9 mouse cellular contexts compared by ENCODE assay signal in the genomic region with DNA sequence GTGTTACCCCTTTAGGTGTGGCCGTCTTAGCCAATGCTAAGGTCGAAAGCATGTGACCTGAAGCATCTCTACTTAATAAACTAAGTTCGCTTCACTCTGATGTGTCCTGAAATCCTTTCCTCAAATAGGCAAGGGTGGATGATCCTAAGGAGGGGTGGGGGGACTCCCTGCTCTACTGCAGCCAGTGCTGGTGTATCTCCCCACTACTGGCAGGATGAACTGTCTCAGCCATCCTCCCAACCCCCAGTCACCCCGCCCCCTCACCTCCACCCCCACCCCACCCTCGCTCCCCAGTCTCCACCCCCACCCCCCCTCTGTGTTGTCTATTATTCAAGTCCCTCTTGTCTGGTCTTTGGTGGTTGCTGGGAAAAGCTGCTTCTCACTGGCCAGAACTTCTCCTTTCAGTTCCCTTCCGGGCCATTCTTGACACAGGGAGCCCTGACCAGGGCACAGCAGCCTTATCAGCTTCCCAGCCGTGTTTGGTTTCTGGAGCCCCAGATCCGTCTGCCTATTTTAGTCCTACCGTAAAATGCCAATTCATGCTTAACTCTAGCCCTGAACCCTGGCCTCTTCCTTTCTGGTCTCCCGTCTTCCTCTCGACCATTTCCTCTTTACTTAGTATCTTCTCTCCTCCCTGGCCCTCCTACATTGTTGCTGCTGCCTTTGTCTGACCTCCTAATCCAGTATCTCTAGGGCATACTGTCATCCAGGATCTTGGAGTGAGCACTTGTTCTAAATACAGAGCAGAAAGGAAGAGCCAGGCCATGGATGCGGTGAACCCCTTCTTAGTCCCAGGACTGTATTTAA. TPM values are rescaled to one million over a fixed set of nuclear protein-coding genes. Genes with fewer than 3 reads are reported as not detected.
DNase-seq lines count a peak whose midpoint lies in the region; ATAC-seq and TF ChIP-seq lines count a peak whose summit lies in the region.
"Had no signal": no experiment of that assay in that cellular context is flagged by ENCODE, and none has a peak within 500 bp of the region (broad histone marks: within the 10 kb centered on the region; RNA-seq: fewer than 3 reads in every experiment).

No protein-coding gene starts in this region.

- no peak overlapping the region for H3K27ac ChIP-seq in lung, postnatal 0 days (ENCODE audit: low read length)
- peak overlapping the region; percentile 70 for H3K27ac ChIP-seq in liver, adult 2 months (replicated peaks; ENCODE audit: insufficient read depth, low read depth, low read length)
- H3K27ac ChIP-seq in layer of hippocampus, adult 2 months: no peak overlapping the region; the same call in 1 of the 2 replicates
- H3K27ac ChIP-seq: hindbrain, embryonic 13.5 days had no signal

- ATAC-seq in lung, postnatal 0 days: no peak
- no peak for ATAC-seq in activated CD4-positive, CD25-positive, alpha-beta regulatory T cell, adult 4 months

- H3K27me3 ChIP-seq in lung, postnatal 0 days (replicated peaks; ENCODE audit: insufficient read depth, low read length): no peaks in the 10 kb centered on the region
- H3K27me3 ChIP-seq in liver, adult 2 months (ENCODE audit: control insufficient read depth, insufficient read depth, low read length): no peaks in the 10 kb centered on the region
- H3K27me3 ChIP-seq: hindbrain, embryonic 13.5 days had no signal

- H3K4me1 ChIP-seq in lung, postnatal 0 days (ENCODE audit: insufficient read depth, low read depth, low read length): no peaks in the 10 kb centered on the region
- peaks cover 12% of the 10 kb centered on the region; the same call in 1 of the 2 replicates for H3K4me1 ChIP-seq in liver, adult 2 months (ENCODE audit: control insufficient read depth, insufficient read depth, low read length)

- TF ChIP-seq POLR2A in liver, adult 2 months (IDR thresholded peaks at IDR 0.05; ENCODE audit: extremely low read depth, insufficient read depth, low read length): no peak

- no peak for TF ChIP-seq EP300 in lung, postnatal 0 days (IDR thresholded peaks at IDR 0.05)

- H3K36me3 ChIP-seq in lung, postnatal 0 days (ENCODE audit: insufficient read depth, low read length): no peaks in the 10 kb centered on the region
- H3K36me3 ChIP-seq in liver, adult 2 months (ENCODE audit: control insufficient read depth, insufficient read depth, low read length): no peaks in the 10 kb centered on the region
- H3K36me3 ChIP-seq: hindbrain, embryonic 13.5 days had no signal

- H3K9me3 ChIP-seq in lung, postnatal 0 days (ENCODE audit: low read length): no peaks in the 10 kb centered on the region
- H3K9me3 ChIP-seq: hindbrain, embryonic 13.5 days had no signal

- H3K9ac ChIP-seq in lung, postnatal 0 days (replicated peaks; ENCODE audit: low read depth): no peak overlapping the region
- H3K9ac ChIP-seq in liver, adult 2 months (ENCODE audit: low read depth, low read length): no peak overlapping the region
- H3K9ac ChIP-seq: hindbrain, embryonic 13.5 days had no signal

- no peak overlapping the region for H3K4me2 ChIP-seq in lung, postnatal 0 days (replicated peaks; ENCODE audit: low read depth, low read length)
- H3K4me2 ChIP-seq: hindbrain, embryonic 13.5 days had no signal

- WGBS in lung, postnatal 0 days: 34% methylated on average over 12 of the region's 12 CpGs
- 68% methylated on average over 12 of the region's 12 CpGs for WGBS in liver, adult 2 months

- TF ChIP-seq CTCF in lung, postnatal 0 days (IDR thresholded peaks at IDR 0.05): no peak
- no peak for TF ChIP-seq CTCF in liver, adult 2 months (IDR thresholded peaks at IDR 0.05; ENCODE audit: low read depth, low read length)
- TF ChIP-seq CTCF in layer of hippocampus, adult 2 months (conservative IDR thresholded peaks at IDR 0.05): no peak

- H3K4me3 ChIP-seq in lung, postnatal 0 days (ENCODE audit: low read depth, low read length): no peak overlapping the region
- no peak overlapping the region for H3K4me3 ChIP-seq in liver, adult 2 months (ENCODE audit: insufficient read depth, low read depth, low read length)
- no peak overlapping the region for H3K4me3 ChIP-seq in layer of hippocampus, adult 2 months
- H3K4me3 ChIP-seq: hindbrain, embryonic 13.5 days had no signal

- peak; percentile 52 for DNase-seq in lung, postnatal 0 days (ENCODE audit: low spot score)
- no peak for DNase-seq in lung, adult 18-20 months
- DNase-seq in c-Kit-negative CD71-positive TER-119-positive erythroid progenitor cells, embryonic 14.5 days (ENCODE audit: low read depth, low spot score): peak; percentile 38
- peak; percentile 56 for DNase-seq in liver, adult 2 months (ENCODE audit: extremely low read depth, low read depth, low spot score)
- peak; percentile 62 for DNase-seq in telencephalon, adult 2 months (ENCODE audit: low read depth, low spot score)
- no peak for DNase-seq in layer of hippocampus, adult 2 months (ENCODE audit: low spot score in 2 of 2)
- DNase-seq: thymus, postnatal 14 days had no signal

- H3K79me2 ChIP-seq in liver, adult 2 months (ENCODE audit: control insufficient read depth, insufficient read depth, low read length): no peaks in the 10 kb centered on the region

RNA-seq across cellular contexts. Expression of a gene that starts 4.4 kb away (rescaled TPM):
- 4.2 and 4.5 TPM in 2 replicates for polyA plus RNA-seq in lung, postnatal 0 days (2015; fragmentation: Nextera tagmentation; extraction: Ambion mirVana)
- 1.0 and 4.0 TPM in 2 replicates for total RNA-seq in liver, adult 2 months (2014; rRNA removed)
- polyA plus RNA-seq in liver, adult 2 months (2012; rRNA removed): 1.4 and 4.0 TPM in 2 replicates
- polyA plus RNA-seq in activated CD4-positive, CD25-positive, alpha-beta regulatory T cell, adult 4 months (2017; shearing (Covaris generic)): 100 to 1,000 TPM; 348 to 423 TPM
- 1 to 10 TPM; 5.3 to 5.6 TPM for total RNA-seq in layer of hippocampus, adult 2 months (2021)

RNA-seq across cellular contexts. Expression of a gene that starts 13.9 kb away (rescaled TPM):
- 5.0 and 11.4 TPM in 2 replicates for polyA plus RNA-seq in lung, postnatal 0 days (2015; fragmentation: Nextera tagmentation; extraction: Ambion mirVana)
- 54.6 and 199 TPM in 2 replicates for total RNA-seq in liver, adult 2 months (2014; rRNA removed)
- polyA plus RNA-seq in liver, adult 2 months (2012; rRNA removed): 58.3 and 69.1 TPM in 2 replicates
- polyA plus RNA-seq in activated CD4-positive, CD25-positive, alpha-beta regulatory T cell, adult 4 months (2017; shearing (Covaris generic)): 10 to 100 TPM in 1 of 2 experiments, 1 to 10 TPM in 1; 6.7 to 10.3 TPM
- 1 to 10 TPM; 1.3 TPM for total RNA-seq in layer of hippocampus, adult 2 months (2021)

RNA-seq across cellular contexts. Expression of a gene that starts 37.0 kb away (rescaled TPM):
- polyA plus RNA-seq in lung, postnatal 0 days (2015; fragmentation: Nextera tagmentation; extraction: Ambion mirVana): 65.6 and 71.8 TPM in 2 replicates
- 13.0 and 14.9 TPM in 2 replicates for total RNA-seq in liver, adult 2 months (2014; rRNA removed)
- 57.0 and 80.1 TPM in 2 replicates for polyA plus RNA-seq in liver, adult 2 months (2012; rRNA removed)
- polyA plus RNA-seq in activated CD4-positive, CD25-positive, alpha-beta regulatory T cell, adult 4 months (2017; shearing (Covaris generic)): not detected
- total RNA-seq in layer of hippocampus, adult 2 months (2021): 1 to 10 TPM; 1.1 to 1.7 TPM

RNA-seq across cellular contexts. Expression of a gene that starts 55.4 kb away (rescaled TPM):
- 1.2 TPM in 2 replicates for polyA plus RNA-seq in lung, postnatal 0 days (2015; fragmentation: Nextera tagmentation; extraction: Ambion mirVana)
- total RNA-seq in liver, adult 2 months (2014; rRNA removed): 0.46 and 0.87 TPM in 2 replicates
- polyA plus RNA-seq in liver, adult 2 months (2012; rRNA removed): 0.20 and 0.42 TPM in 2 replicates
- polyA plus RNA-seq in activated CD4-positive, CD25-positive, alpha-beta regulatory T cell, adult 4 months (2017; shearing (Covaris generic)): 10 to 100 TPM; 52.5 to 78.9 TPM
- 1 to 10 TPM; 5.6 to 7.0 TPM for total RNA-seq in layer of hippocampus, adult 2 months (2021)

RNA-seq across cellular contexts. Expression of a gene that starts 58.6 kb away (rescaled TPM):
- 246 and 299 TPM in 2 replicates for polyA plus RNA-seq in lung, postnatal 0 days (2015; fragmentation: Nextera tagmentation; extraction: Ambion mirVana)
- 50.3 and 60.2 TPM in 2 replicates for total RNA-seq in liver, adult 2 months (2014; rRNA removed)
- polyA plus RNA-seq in liver, adult 2 months (2012; rRNA removed): 395 and 460 TPM in 2 replicates
- polyA plus RNA-seq in activated CD4-positive, CD25-positive, alpha-beta regulatory T cell, adult 4 months (2017; shearing (Covaris generic)): 100 to 1,000 TPM; 741 to 756 TPM
- total RNA-seq in layer of hippocampus, adult 2 months (2021): 100 to 1,000 TPM; 112 to 113 TPM

Comparison
In these comparisons a context has a peak if more than half of its experiments do, and no peak if none do; other contexts are left out.
1. DNase-seq: peak in lung, postnatal 0 days (single experiment), c-Kit-negative CD71-positive TER-119-positive erythroid progenitor cells, embryonic 14.5 days (single experiment), liver, adult 2 months (single experiment) and telencephalon, adult 2 months (single experiment); none in lung, adult 18-20 months (0 of 2) and layer of hippocampus, adult 2 months (0 of 2).
2. RNA of a gene that starts 4.4 kb away (polyA plus RNA-seq): 348 to 423 TPM in activated CD4-positive, CD25-positive, alpha-beta regulatory T cell, adult 4 months; 4.2 to 4.5 TPM in lung, postnatal 0 days and 1.4 to 4.0 TPM in liver, adult 2 months; every median in the first group is over 10 times any median in the second.
3. RNA of a gene that starts 37.0 kb away (polyA plus RNA-seq): 65.6 to 71.8 TPM in lung, postnatal 0 days and 57.0 to 80.1 TPM in liver, adult 2 months; not detected in activated CD4-positive, CD25-positive, alpha-beta regulatory T cell, adult 4 months; every median in the first group is over 10 times any median in the second.